Mouse (Mus musculus) ovary, postnatal 10 days (tissue): ENCODE results near the gene Kctd11.
"Not testable (repeated sequence)": the region's sequence is repeated elsewhere in the genome, so short reads cannot be mapped to it uniquely, and the experiment has no call there.

Experiments used
- DNase-seq: peaks from one replicate; pipeline ENCODE4 v3.0.0; 2022; ENCODE audit warnings: low spot score

Gene Kctd11

GRCm38 (mm10) chr11:69881787-69882670, 823 bp upstream of the Kctd11 start:
- no peak for DNase-seq

DNA sequence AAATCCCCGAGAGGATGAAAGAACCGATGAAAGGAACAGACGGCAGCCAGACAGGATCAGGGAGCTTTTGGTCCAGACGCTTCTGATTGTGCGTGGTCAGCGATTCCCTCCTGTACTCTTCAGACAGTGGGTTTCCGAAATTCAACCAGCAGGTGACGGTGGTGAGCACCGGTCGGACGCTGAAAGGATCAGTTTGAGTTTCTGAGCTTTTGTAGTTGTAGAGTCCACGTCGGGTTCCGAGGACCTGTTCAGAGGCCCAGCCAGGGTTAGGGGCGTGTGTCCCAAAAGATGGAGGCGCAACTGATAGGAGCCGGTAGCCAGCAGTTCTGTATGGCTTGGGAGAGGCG, 727 bp downstream of the Kctd11 start:
- no peak for DNase-seq

DNA sequence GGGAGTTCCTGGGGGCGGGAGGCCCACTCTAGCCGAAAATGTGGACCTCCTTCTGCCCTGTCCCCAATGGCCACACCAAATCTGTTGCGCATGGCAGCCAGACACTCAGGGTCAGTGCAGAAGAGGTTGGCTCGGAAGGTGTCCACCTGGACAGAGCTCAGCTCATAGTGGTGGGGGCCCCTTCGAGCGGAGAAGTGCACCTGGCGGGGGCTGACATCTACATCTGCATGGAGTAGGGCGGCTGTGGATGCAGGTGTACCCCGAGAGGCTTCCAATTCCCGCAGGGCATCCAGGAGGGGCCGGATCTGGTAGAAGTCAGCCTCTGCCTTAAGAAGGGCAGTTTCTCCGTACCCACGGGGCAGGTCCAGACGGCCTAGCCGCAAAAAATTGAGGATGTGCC, 1.5 kb downstream of the Kctd11 start:
- DNase-seq: no peak

DNA sequence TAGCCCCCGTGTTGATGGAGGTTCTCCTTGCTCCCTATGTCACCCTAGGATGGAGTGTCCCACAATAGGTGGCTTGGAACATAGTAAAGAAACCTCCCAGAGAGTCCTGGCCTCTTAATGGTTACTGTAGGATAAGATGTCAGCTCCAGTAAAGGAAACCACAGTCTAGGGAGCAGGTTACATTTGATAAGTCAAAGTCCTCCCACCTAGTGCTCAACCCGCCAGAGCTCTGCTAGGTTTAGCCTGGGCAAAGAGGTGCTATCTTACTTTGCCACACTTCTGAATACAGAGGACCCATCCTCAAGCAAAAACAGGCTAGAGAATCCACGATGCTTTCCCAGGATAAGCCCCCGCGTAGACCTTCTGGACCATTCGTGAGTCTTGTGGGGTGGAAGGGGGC, 2.3 kb downstream of the Kctd11 start:
- DNase-seq: no peak

GRCm38 (mm10) chr11:69878399-69878798, 2.8 kb downstream of the Kctd11 start:
- no peak for DNase-seq

DNA sequence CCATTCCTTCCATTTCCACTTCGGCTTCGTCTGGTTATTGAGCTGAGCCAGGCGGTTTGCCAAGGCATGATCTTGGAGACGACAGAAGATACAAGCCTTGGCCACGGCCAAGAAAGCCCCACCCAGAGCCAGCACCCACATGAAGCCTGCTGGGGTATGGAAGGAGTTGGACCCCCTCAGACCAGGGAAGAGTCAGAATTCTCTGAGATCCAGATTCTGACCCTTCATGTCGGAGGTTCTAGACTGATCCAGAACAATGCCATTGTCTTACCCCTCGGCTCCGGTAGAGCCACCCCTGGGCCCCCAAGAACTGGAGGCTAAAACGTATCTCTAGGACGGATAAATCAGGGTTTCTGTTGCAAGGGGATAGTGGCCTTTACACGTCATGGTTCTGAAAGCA, 3.3 kb downstream of the Kctd11 start, which contains the start of gene Tmem95:
Gene Tmem95 (minus strand): TSS at position 141 of the 400 bp plus-strand sequence.
- DNase-seq: no peak

GRCm38 (mm10) chr11:69876867-69877266, 4.3 kb downstream of the Kctd11 start:
- peak; percentile 80 for DNase-seq

DNA sequence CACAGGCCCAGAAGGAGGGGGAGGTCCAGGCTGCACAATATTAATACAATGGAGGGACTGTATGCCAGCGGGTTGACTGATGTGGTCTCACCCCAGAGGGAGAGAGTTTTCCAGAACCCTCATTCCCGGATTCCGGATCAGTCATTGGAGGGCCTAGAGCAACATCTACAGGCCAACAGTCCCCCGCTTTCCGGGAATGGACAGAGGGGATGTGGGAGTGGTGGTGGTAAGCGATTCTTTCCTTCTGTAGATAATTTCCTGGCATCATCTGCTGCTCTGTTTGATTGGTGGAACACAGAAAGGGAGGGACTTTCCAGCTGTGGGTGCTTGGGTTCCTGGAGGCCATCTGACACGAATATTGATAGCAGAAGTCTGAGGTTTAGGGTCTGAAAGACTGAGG, 5.0 kb downstream of the Kctd11 start:
- no peak for DNase-seq

- no peak for DNase-seq
Measured at GRCm38 (mm10) chr11:69872451-69872850, 8.8 kb downstream of the Kctd11 start.

DNA sequence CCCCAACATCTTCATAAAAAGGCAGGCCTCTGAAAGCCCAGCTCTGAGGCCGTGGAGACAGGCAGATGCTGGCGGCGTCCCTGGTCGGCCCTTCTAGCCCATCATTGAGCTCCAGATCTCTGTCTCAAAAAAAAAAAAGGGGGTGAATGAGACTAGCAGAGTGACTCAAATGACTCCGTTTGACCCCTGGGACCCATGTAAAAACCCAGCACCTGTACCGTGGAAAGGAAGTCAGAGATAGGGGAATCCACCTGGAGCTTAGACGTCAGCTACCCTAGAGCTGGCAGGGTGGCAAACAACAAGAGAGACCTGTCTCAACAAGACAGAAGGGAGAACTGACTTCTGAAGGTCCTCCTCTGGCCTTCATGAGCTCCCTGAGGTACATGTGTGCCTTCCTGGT, 9.4 kb downstream of the Kctd11 start:
- DNase-seq: no peak

GRCm38 (mm10) chr11:69870289-69871069, 10.7 kb downstream of the Kctd11 start:
- no peak for DNase-seq

- DNase-seq: no peak
Measured at GRCm38 (mm10) chr11:69867335-69867734, 13.9 kb downstream of the Kctd11 start.

GRCm38 (mm10) chr11:69865561-69865960, 15.6 kb downstream of the Kctd11 start:
- no peak for DNase-seq

DNA sequence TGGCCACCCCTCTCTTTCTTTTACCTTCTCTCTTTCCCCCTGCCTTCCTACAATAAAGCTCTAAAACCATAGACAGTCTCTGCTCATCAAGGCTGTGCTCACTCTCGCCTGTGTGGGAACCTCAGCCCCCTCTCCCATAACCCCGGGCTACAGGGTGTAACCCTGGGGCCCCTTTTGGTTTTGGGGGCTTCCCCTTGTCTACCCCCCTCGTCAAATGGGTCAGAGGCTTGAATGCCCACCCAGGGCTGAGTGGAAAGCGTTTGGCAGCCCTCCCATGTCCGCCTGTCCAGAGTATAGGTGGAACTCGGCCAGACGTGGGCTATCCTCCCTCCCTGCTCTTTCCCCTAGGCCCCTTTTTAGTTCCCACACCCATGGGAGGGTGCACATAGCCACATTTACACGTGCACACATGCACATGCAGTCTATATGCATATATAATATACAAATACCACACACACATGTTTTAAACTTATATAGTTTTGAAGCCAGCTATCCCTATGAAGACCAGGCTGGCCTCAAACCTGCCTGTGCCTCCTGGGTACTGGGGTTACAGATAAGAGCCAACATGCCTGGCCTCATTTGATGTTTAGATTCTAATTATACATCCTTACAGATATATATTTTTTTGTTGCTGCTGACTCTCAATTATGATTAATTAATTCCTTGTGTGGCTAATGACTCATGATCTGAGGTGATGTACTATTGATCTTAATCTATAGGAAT, 16.9 kb downstream of the Kctd11 start:
- no peak for DNase-seq

DNA sequence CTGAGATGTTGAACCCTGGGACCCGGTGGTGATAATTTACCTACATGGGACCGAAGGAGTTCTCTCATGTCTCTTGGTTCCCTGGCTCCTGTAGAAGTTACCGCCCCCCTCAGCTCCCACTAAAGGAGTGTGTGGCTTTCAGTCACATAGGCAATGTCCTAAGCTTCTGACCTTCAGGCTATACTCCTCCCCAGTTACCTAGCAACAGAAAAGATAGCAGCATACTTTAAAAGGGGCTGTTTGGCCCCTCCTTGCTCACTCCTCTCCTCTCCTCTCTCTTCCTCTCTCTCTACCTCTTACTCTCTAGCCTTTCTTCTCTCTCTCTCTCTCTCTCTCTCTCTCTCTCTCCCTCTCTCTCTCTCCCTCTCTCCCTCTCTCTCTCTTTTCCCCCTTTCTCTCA, 17.5 kb downstream of the Kctd11 start:
- not testable (repeated sequence) for DNase-seq

GRCm38 (mm10) chr11:69858113-69858998, 22.9 kb downstream of the Kctd11 start, which contains the start of gene Tnk1:
Gene Tnk1, minus strand, starts transcription at chr11:69858730.
- no peak for DNase-seq

GRCm38 (mm10) chr11:69855347-69855746, 25.9 kb downstream of the Kctd11 start:
- no peak for DNase-seq

- no peak for DNase-seq
Measured at GRCm38 (mm10) chr11:69854680-69855079, 26.5 kb downstream of the Kctd11 start.

- DNase-seq: no peak
Measured at GRCm38 (mm10) chr11:69853994-69854393, 27.2 kb downstream of the Kctd11 start.

GRCm38 (mm10) chr11:69850754-69851153, 30.5 kb downstream of the Kctd11 start:
- DNase-seq: no peak

- DNase-seq: no peak
Measured at GRCm38 (mm10) chr11:69849884-69850283, 31.3 kb downstream of the Kctd11 start.
